Mouse (Mus musculus): ENCODE results near the gene Mt4. TPM values are rescaled to one million over a fixed set of nuclear protein-coding genes. Genes with fewer than 3 reads are reported as not detected.

Gene Mt4
- polyA plus RNA-seq, 1 experiment: not detected

DNA sequence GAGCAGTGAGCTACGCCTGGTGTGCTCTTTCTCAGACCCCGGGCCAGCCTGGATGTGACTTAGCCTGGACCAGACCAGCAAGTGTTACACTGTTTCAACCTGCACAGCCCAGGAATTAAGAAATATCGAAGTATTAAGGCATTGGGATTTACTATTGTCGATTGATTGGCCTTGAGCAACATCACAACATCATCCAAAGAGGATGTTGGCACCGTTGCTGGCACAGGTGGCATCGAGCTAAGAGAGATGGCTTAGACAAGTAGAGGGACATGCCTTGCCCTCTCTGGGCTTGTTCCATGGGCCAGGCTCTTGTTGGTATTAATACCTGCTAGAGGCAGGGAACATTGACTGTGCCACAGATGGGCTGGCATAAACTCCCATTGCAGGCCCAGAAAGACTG lies 1.4 kb upstream of the Mt4 start:
- H3K36me3 ChIP-seq (ENCODE audit: control insufficient read depth, insufficient read depth, low read length): no peaks in the 10 kb centered on the region
- H3K27me3 ChIP-seq (ENCODE audit: control insufficient read depth, insufficient read depth, low read length): no peaks in the 10 kb centered on the region
- WGBS: 90% methylated on average over 6 of the region's 6 CpGs
- H3K4me1 ChIP-seq (ENCODE audit: control insufficient read depth, insufficient read depth, insufficient read length, low read length): peaks cover 5% of the 10 kb centered on the region
- H3K4me3 ChIP-seq (ENCODE audit: low read depth, low read length): no peak overlapping the region
- H3K27ac ChIP-seq (ENCODE audit: insufficient read depth, low read depth, low read length): no peak overlapping the region
- TF ChIP-seq CTCF (IDR thresholded peaks at IDR 0.05; ENCODE audit: extremely low read depth, insufficient read length, insufficient replicate concordance, low read depth, low read length) (no peak), POLR2A (IDR thresholded peaks at IDR 0.05; ENCODE audit: low read depth, low read length) (no peak)

GRCm38 (mm10) chr8:94136192-94136591 lies 805 bp upstream of the Mt4 start:
- TF ChIP-seq CTCF (IDR thresholded peaks at IDR 0.05; ENCODE audit: extremely low read depth, insufficient read length, insufficient replicate concordance, low read depth, low read length): no peak
- TF ChIP-seq POLR2A (IDR thresholded peaks at IDR 0.05; ENCODE audit: low read depth, low read length): no peak
- Histone ChIP-seq H3K36me3 (ENCODE audit: control insufficient read depth, insufficient read depth, low read length) (no peaks in the 10 kb centered on the region), H3K4me3 (ENCODE audit: low read depth, low read length) (no peak overlapping the region), H3K4me1 (ENCODE audit: control insufficient read depth, insufficient read depth, insufficient read length, low read length) (peaks cover 5% of the 10 kb centered on the region), H3K27ac (ENCODE audit: insufficient read depth, low read depth, low read length) (no peak overlapping the region), H3K27me3 (ENCODE audit: control insufficient read depth, insufficient read depth, low read length) (no peaks in the 10 kb centered on the region)
- 89% methylated on average over 7 of the region's 7 CpGs for WGBS

DNA sequence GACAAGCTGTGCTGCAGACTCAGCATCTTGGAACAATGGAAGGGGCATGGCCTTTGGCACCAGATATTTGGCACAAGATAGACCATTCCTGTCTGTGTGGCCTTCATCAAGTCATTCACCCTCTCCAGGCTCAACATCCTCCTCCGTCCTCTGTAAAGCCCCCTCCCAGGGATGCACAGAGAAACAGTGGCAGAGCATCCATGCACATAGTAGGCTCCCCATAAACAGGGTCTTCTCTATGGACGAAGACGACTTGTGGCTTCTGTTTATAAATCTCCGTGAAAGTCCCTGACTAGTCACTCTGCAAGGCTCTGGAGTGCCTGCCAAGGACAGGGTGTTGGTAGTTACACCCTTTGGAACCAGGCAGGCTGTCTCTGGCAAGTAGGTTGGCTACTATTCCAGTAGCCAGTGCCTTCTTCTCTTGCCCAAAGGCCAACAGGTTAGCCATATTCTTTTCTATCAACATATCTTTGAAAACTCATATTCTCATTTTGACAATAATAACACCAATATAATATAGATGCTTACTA lies 3.3 kb downstream of the Mt4 start:
- no peaks in the 10 kb centered on the region for H3K27me3 ChIP-seq (ENCODE audit: control insufficient read depth, insufficient read depth, low read length)
- TF ChIP-seq POLR2A (IDR thresholded peaks at IDR 0.05; ENCODE audit: low read depth, low read length): no peak
- TF ChIP-seq CTCF (IDR thresholded peaks at IDR 0.05; ENCODE audit: extremely low read depth, insufficient read length, insufficient replicate concordance, low read depth, low read length): no peak

DNA sequence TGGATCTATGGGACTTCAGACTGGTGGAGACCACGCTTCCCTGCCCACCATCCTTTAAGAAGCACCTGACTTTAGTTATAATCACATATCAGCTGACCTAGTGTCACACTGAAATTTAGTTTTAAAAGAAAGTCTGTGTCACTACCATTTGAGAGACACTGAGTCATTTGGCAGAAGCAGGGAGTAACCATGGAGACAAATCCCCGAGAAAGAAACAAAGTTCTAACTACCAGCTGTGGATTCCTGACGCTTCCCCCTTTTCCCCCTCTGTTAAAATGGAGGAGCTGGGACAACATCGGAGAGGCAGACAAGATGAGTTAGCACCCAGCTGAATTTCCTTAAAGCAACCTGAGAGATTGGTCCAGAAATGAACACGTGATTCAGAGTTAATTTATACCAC lies 11.2 kb downstream of the Mt4 start:
- TF ChIP-seq CTCF (IDR thresholded peaks at IDR 0.05; ENCODE audit: extremely low read depth, insufficient read length, insufficient replicate concordance, low read depth, low read length) (no peak), POLR2A (IDR thresholded peaks at IDR 0.05; ENCODE audit: low read depth, low read length) (no peak)
- H3K27ac ChIP-seq (ENCODE audit: insufficient read depth, low read depth, low read length): no peak overlapping the region
- 40% methylated on average over 5 of the region's 5 CpGs for WGBS

More for the DNA sequence above, 3.3 kb downstream of the Mt4 start:
- Histone ChIP-seq H3K27ac (ENCODE audit: insufficient read depth, low read depth, low read length) (no peak overlapping the region), H3K4me1 (ENCODE audit: control insufficient read depth, insufficient read depth, insufficient read length, low read length) (peaks cover 5% of the 10 kb centered on the region), H3K4me3 (ENCODE audit: low read depth, low read length) (no peak overlapping the region), H3K36me3 (ENCODE audit: control insufficient read depth, insufficient read depth, low read length) (no peaks in the 10 kb centered on the region)
- WGBS: 75% methylated on average over 4 of the region's 4 CpGs

DNA sequence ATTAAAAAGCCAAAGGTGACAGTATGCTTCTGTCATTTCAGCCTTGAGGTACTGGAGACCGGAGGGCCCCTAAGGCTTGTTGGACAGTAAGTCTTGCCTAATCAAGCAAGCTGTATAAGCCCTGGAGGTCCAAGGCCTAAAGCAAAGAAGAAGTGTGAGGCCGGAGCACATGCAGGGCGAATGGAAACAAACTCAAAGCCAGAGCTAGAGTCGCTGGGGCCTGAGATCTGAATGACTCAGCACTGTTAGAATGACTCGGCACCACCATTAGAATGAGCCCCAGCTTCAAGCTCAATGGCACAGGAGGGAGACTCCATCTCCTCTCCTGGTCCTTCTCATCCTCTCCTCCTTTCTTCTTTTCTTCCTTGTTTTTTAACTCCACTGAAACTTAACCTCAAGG lies 13.9 kb downstream of the Mt4 start:
- WGBS: 73% methylated on average over 5 of the region's 5 CpGs
- Histone ChIP-seq H3K27ac (ENCODE audit: insufficient read depth, low read depth, low read length) (no peak overlapping the region), H3K27me3 (ENCODE audit: control insufficient read depth, insufficient read depth, low read length) (0 out of 2 replicates have a peak, but pooled peaks cover 6% of the 10 kb centered on the region), H3K36me3 (ENCODE audit: control insufficient read depth, insufficient read depth, low read length) (no peaks in the 10 kb centered on the region), H3K4me3 (ENCODE audit: low read depth, low read length) (no peak overlapping the region), H3K4me1 (ENCODE audit: control insufficient read depth, insufficient read depth, insufficient read length, low read length) (peaks cover 4% of the 10 kb centered on the region; the same call in 1 of the 2 replicates)
- TF ChIP-seq POLR2A (IDR thresholded peaks at IDR 0.05; ENCODE audit: low read depth, low read length) (no peak), CTCF (IDR thresholded peaks at IDR 0.05; ENCODE audit: extremely low read depth, insufficient read length, insufficient replicate concordance, low read depth, low read length) (no peak)

More for the DNA sequence above, 11.2 kb downstream of the Mt4 start:
- Histone ChIP-seq H3K4me3 (ENCODE audit: low read depth, low read length) (no peak overlapping the region), H3K27me3 (ENCODE audit: control insufficient read depth, insufficient read depth, low read length) (0 out of 2 replicates have a peak, but pooled peaks cover 6% of the 10 kb centered on the region), H3K36me3 (ENCODE audit: control insufficient read depth, insufficient read depth, low read length) (no peaks in the 10 kb centered on the region), H3K4me1 (ENCODE audit: control insufficient read depth, insufficient read depth, insufficient read length, low read length) (peaks cover 4% of the 10 kb centered on the region; the same call in 1 of the 2 replicates)

- TF ChIP-seq POLR2A (IDR thresholded peaks at IDR 0.05; ENCODE audit: low read depth, low read length) (no peak), CTCF (IDR thresholded peaks at IDR 0.05; ENCODE audit: extremely low read depth, insufficient read length, insufficient replicate concordance, low read depth, low read length) (peak; percentile 23; the same call in 1 of the 2 replicates)
- H3K4me3 ChIP-seq (ENCODE audit: low read depth, low read length): peak within 1 kb of the TSS; percentile 42
- WGBS: 4% methylated on average over 29 of the region's 29 CpGs
- H3K36me3 ChIP-seq (ENCODE audit: control insufficient read depth, insufficient read depth, low read length): no peaks in the 10 kb centered on the region
- H3K27me3 ChIP-seq (ENCODE audit: control insufficient read depth, insufficient read depth, low read length): 0 out of 2 replicates have a peak, but pooled peaks cover 6% of the 10 kb centered on the region
- peaks cover 4% of the 10 kb centered on the region; the same call in 1 of the 2 replicates for H3K4me1 ChIP-seq (ENCODE audit: control insufficient read depth, insufficient read depth, insufficient read length, low read length)
- no peak within 1 kb of the TSS for H3K27ac ChIP-seq (ENCODE audit: insufficient read depth, low read depth, low read length)
Observed at GRCm38 (mm10) chr8:94152513-94153300, 15.7 kb downstream of the Mt4 start, which contains the start of gene Mt3. Gene Mt3 (plus strand): TSS chr8:94152607.

DNA sequence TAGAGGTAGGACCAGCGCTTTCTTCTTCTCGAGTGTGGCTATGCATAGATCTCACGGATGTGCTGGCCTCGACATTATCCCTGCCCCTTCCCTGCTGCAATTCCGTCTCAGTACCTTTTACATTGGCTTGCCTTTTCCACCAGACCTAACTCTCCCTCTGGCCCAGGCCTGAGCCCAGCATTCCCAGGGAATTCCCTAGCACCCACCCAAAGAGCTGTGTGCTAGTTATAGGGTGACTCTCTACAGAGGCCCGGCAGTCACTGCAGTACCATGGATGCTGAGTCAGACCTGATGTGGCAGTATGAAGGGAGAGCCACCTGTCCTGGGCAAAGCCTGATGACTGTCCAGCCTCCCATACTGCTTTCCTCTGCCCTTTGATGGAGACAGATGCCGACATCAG lies 16.5 kb downstream of the Mt4 start:
- WGBS: 52% methylated on average over 7 of the region's 7 CpGs
- Histone ChIP-seq H3K4me1 (ENCODE audit: control insufficient read depth, insufficient read depth, insufficient read length, low read length) (peaks cover 4% of the 10 kb centered on the region; the same call in 1 of the 2 replicates), H3K36me3 (ENCODE audit: control insufficient read depth, insufficient read depth, low read length) (no peaks in the 10 kb centered on the region), H3K4me3 (ENCODE audit: low read depth, low read length) (no peak overlapping the region), H3K27me3 (ENCODE audit: control insufficient read depth, insufficient read depth, low read length) (0 out of 2 replicates have a peak, but pooled peaks cover 6% of the 10 kb centered on the region), H3K27ac (ENCODE audit: insufficient read depth, low read depth, low read length) (no peak overlapping the region)
- TF ChIP-seq POLR2A (IDR thresholded peaks at IDR 0.05; ENCODE audit: low read depth, low read length) (no peak), CTCF (IDR thresholded peaks at IDR 0.05; ENCODE audit: extremely low read depth, insufficient read length, insufficient replicate concordance, low read depth, low read length) (no peak)

Data from small intestine, adult 2 months (tissue).